Mouse (Mus musculus): Measurements from ENCODE around the gene Chrdl1. TPM values are rescaled to one million over a fixed set of nuclear protein-coding genes. Genes with fewer than 3 reads are reported as not detected.
A peak's percentile ranks its signal among the peaks of the same experiment; 100 is the strongest.

The Chrdl1 gene
- polyA plus RNA-seq (2016; fragmentation: Nextera tagmentation; extraction: Ambion mirVana) = 0.62 and 0.71 TPM in 2 replicates

- WGBS (ENCODE audit: insufficient replicate concordance) = 12% methylated on average over 16 of the region's 37 CpGs
- no peak within 1 kb of the TSS for H3K27ac ChIP-seq
Observed at GRCm38 (mm10) chrX:143393791-143394369, at the start of gene Chrdl1. Chrdl1 (minus strand) TSS chrX:143394262.

GRCm38 (mm10) chrX:143442638-143443037, 48.6 kb upstream of the Chrdl1 start:
- no peaks in the 10 kb centered on the region for H3K36me3 ChIP-seq
- no peak overlapping the region for H3K4me2 ChIP-seq
- WGBS (ENCODE audit: insufficient replicate concordance) = 40% methylated on average over 3 of the region's 4 CpGs
- ATAC-seq = no peak
- H3K9ac ChIP-seq = no peak overlapping the region
- H3K27me3 ChIP-seq (replicated peaks) = no peaks in the 10 kb centered on the region; the same call in none of the 2 replicates
- no peak overlapping the region for H3K27ac ChIP-seq
- H3K9me3 ChIP-seq (replicated peaks) = no peaks in the 10 kb centered on the region
- no peak overlapping the region for H3K4me3 ChIP-seq
- no peaks in the 10 kb centered on the region for H3K4me1 ChIP-seq

More at GRCm38 (mm10) chrX:143393791-143394369, at the start of gene Chrdl1:
- Histone ChIP-seq H3K27me3 (replicated peaks) (peaks cover 44% of the 10 kb centered on the region), H3K9ac (no peak within 1 kb of the TSS), H3K4me1 (no peaks in the 10 kb centered on the region), H3K9me3 (replicated peaks) (no peaks in the 10 kb centered on the region), H3K4me2 (peak within 1 kb of the TSS; percentile 49), H3K36me3 (no peaks in the 10 kb centered on the region), H3K4me3 (peak within 1 kb of the TSS; percentile 22)
- no peak for ATAC-seq

GRCm38 (mm10) chrX:143404601-143405000, 10.5 kb upstream of the Chrdl1 start:
- H3K4me3 ChIP-seq = no peak overlapping the region
- 63% methylated on average over 2 of the region's 2 CpGs for WGBS (ENCODE audit: insufficient replicate concordance)
- no peak overlapping the region for H3K4me2 ChIP-seq
- H3K27ac ChIP-seq = no peak overlapping the region
- H3K4me1 ChIP-seq = no peaks in the 10 kb centered on the region
- no peaks in the 10 kb centered on the region for H3K36me3 ChIP-seq
- no peak for ATAC-seq
- H3K27me3 ChIP-seq (replicated peaks) = no peaks in the 10 kb centered on the region
- no peak overlapping the region for H3K9ac ChIP-seq
- no peaks in the 10 kb centered on the region for H3K9me3 ChIP-seq (replicated peaks)

GRCm38 (mm10) chrX:143366256-143366959, 27.7 kb downstream of the Chrdl1 start:
- WGBS (ENCODE audit: insufficient replicate concordance) = 62% methylated on average over 4 of the region's 4 CpGs
- Histone ChIP-seq H3K27me3 (replicated peaks) (no peaks in the 10 kb centered on the region), H3K36me3 (no peaks in the 10 kb centered on the region), H3K27ac (no peak overlapping the region), H3K9ac (no peak overlapping the region), H3K4me2 (no peak overlapping the region), H3K4me3 (no peak overlapping the region), H3K4me1 (no peaks in the 10 kb centered on the region), H3K9me3 (replicated peaks) (no peaks in the 10 kb centered on the region)
- no peak for ATAC-seq

- no peak overlapping the region for H3K4me2 ChIP-seq
- no peaks in the 10 kb centered on the region for H3K9me3 ChIP-seq (replicated peaks)
- H3K4me3 ChIP-seq = no peak overlapping the region
- no peaks in the 10 kb centered on the region for H3K27me3 ChIP-seq (replicated peaks)
- no peak overlapping the region for H3K9ac ChIP-seq
- no peaks in the 10 kb centered on the region for H3K36me3 ChIP-seq
- 49% methylated on average over 5 of the region's 5 CpGs for whole genome bisulfite sequencing (ENCODE audit: insufficient replicate concordance)
- no peak overlapping the region for H3K27ac ChIP-seq
- ATAC-seq = no peak
- H3K4me1 ChIP-seq = no peaks in the 10 kb centered on the region
Observed at GRCm38 (mm10) chrX:143347227-143347626, 46.8 kb downstream of the Chrdl1 start.

- Histone ChIP-seq H3K4me1 (no peaks in the 10 kb centered on the region), H3K4me2 (no peak overlapping the region), H3K9me3 (replicated peaks) (no peaks in the 10 kb centered on the region), H3K9ac (no peak overlapping the region), H3K4me3 (no peak overlapping the region), H3K36me3 (no peaks in the 10 kb centered on the region), H3K27me3 (replicated peaks) (no peaks in the 10 kb centered on the region), H3K27ac (no peak overlapping the region)
- 60% methylated on average over 3 of the region's 3 CpGs for WGBS (ENCODE audit: insufficient replicate concordance)
- ATAC-seq = no peak
Observed at GRCm38 (mm10) chrX:143346739-143347138, 47.3 kb downstream of the Chrdl1 start.

GRCm38 (mm10) chrX:143344509-143345495, 49.3 kb downstream of the Chrdl1 start:
- Histone ChIP-seq H3K27ac (no peak overlapping the region), H3K4me1 (no peaks in the 10 kb centered on the region), H3K4me3 (no peak overlapping the region), H3K27me3 (replicated peaks) (no peaks in the 10 kb centered on the region; the same call in 1 of the 2 replicates), H3K9ac (no peak overlapping the region), H3K36me3 (no peaks in the 10 kb centered on the region), H3K4me2 (no peak overlapping the region), H3K9me3 (replicated peaks) (no peaks in the 10 kb centered on the region)
- ATAC-seq = no peak
- 50% methylated on average over 5 of the region's 5 CpGs for WGBS (ENCODE audit: insufficient replicate concordance)

GRCm38 (mm10) chrX:143338156-143338555, 55.9 kb downstream of the Chrdl1 start:
- Histone ChIP-seq H3K36me3 (no peaks in the 10 kb centered on the region), H3K27me3 (replicated peaks) (peaks cover 5% of the 10 kb centered on the region; the same call in 1 of the 2 replicates), H3K27ac (no peak overlapping the region), H3K4me1 (no peaks in the 10 kb centered on the region), H3K9ac (no peak overlapping the region), H3K4me2 (no peak overlapping the region), H3K4me3 (no peak overlapping the region), H3K9me3 (replicated peaks) (no peaks in the 10 kb centered on the region)
- no peak for ATAC-seq
- 50% methylated on average over 4 of the region's 4 CpGs for WGBS (ENCODE audit: insufficient replicate concordance)

- Histone ChIP-seq H3K4me3 (no peak overlapping the region), H3K9me3 (replicated peaks) (no peaks in the 10 kb centered on the region), H3K4me1 (no peaks in the 10 kb centered on the region), H3K27me3 (replicated peaks) (peaks cover 5% of the 10 kb centered on the region; the same call in 1 of the 2 replicates), H3K27ac (no peak overlapping the region), H3K4me2 (no peak overlapping the region), H3K9ac (no peak overlapping the region), H3K36me3 (no peaks in the 10 kb centered on the region)
- ATAC-seq = no peak
- 45% methylated on average over 3 of the region's 3 CpGs for WGBS (ENCODE audit: insufficient replicate concordance)
Observed at GRCm38 (mm10) chrX:143337561-143337960, 56.5 kb downstream of the Chrdl1 start.

GRCm38 (mm10) chrX:143336661-143337060, 57.4 kb downstream of the Chrdl1 start:
- H3K9ac ChIP-seq = no peak overlapping the region
- peaks cover 5% of the 10 kb centered on the region; the same call in 1 of the 2 replicates for H3K27me3 ChIP-seq (replicated peaks)
- ATAC-seq = no peak
- no peak overlapping the region for H3K4me3 ChIP-seq
- 72% methylated on average over 4 of the region's 4 CpGs for WGBS (ENCODE audit: insufficient replicate concordance)
- no peak overlapping the region for H3K4me2 ChIP-seq
- no peaks in the 10 kb centered on the region for H3K36me3 ChIP-seq
- H3K4me1 ChIP-seq = no peaks in the 10 kb centered on the region
- no peaks in the 10 kb centered on the region for H3K9me3 ChIP-seq (replicated peaks)
- H3K27ac ChIP-seq = no peak overlapping the region

- Histone ChIP-seq H3K4me1 (no peaks in the 10 kb centered on the region), H3K4me3 (no peak overlapping the region), H3K4me2 (no peak overlapping the region), H3K36me3 (no peaks in the 10 kb centered on the region), H3K27ac (no peak overlapping the region), H3K9me3 (replicated peaks) (no peaks in the 10 kb centered on the region), H3K9ac (no peak overlapping the region), H3K27me3 (replicated peaks) (peaks cover 5% of the 10 kb centered on the region; the same call in 1 of the 2 replicates)
- ATAC-seq = no peak
- 39% methylated on average over 5 of the region's 5 CpGs for WGBS (ENCODE audit: insufficient replicate concordance)
Observed at GRCm38 (mm10) chrX:143335846-143336245, 58.2 kb downstream of the Chrdl1 start.
